Mouse (Mus musculus) lung, postnatal 14 days (tissue): Measurements from ENCODE around the gene Aox2.
"Not testable (repeated sequence)": the region's sequence is repeated elsewhere in the genome, so short reads cannot be mapped to it uniquely, and the experiment has no call there.

Experiments used
- DNase-seq: peaks from one replicate; pipeline ENCODE4 v3.0.0; 2021

The Aox2 gene

DNA sequence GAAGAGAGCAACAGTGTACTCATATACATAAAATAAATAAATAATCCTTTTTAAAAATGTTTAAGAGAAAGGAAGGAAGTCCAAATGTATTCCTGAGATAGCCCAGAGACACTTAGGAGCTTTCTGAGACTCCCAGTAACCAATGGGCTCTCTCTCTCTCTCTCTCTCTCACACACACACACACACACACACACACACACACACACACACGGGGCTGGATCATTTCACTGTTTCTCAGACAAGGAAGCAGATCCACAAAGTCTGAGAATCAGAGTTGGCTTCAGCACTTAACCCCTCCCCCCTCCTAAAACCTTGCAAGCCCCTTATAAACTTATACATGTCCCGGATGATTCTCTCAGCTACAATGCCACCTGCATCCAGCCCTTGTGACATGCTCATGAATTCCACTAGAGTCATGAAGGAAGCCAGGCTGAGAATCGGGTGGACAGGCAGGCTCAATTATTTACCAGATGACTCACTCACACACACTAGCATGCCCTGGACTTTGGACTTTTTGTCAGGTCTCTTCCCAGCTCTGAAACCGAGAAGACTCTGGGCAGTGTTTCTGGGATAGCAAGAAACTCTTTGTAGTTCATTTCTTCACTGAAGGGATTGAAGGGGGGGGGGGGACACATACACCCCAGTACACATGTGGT is 75.2 kb downstream of the Aox2 start:
- DNase-seq, result no peak

DNA sequence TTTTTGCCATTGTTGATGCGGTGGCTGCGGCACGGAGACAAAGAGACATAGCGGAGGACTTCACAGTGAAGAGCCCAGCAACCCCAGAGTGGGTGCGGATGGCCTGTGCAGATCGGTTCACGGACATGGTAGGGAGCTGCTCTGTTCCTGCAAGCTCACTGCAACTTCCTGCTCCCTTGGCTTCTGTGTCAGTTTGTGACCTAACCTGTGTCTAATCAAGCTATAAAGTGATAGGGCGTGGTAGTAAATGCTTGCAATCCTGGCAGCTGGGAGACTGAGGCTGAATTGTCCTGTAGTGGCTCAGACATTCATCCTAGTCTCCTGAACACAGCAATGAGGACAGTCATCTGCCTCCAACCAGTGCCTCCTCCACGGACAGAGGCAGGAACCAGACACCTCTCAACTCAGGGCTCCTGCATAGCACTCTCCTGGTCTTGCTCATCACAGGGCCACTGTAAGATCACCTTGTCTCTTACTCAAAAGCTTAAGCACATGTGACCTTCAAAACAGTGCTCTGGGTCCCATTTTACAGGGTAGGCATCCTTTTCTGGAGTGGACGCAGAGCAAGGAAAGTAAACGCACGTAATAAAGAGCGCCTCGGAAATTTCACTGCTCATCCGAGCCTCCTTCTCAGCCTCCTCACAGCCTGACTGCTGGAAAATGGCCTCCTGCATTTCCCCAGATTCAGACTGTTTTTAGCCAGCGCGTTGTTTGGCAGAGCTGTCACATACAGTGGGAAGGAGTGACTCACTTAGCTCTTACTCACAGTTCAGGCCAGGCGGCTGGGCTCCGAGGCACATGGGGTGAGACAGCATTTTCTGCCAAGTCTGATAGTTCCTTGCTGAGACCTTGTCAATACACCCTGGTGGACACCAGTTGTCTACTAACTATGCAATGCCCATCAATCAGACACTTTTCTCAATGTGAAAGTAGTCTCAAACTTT is 81.1 kb downstream of the Aox2 start:
- DNase-seq, result peak; percentile 32

DNA sequence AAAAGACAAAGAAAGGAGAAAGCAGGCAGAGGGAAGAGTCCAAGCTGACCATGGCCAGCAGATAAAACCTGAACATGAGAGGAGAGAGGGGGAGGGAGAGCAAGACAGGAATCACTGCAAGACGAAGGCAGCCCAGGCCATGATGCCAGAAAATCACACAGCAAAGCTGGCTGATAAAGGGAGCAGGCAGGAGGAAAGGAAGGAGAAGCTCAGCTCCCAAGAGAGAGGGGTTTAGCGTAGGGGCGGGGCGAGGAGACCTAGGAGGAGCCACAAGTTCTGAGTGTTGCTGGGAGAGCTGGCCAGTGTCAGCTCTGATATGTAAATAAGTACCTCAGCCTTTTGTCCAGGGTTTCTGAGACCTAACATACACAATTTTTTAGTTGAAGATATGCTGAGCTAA is 84.2 kb downstream of the Aox2 start:
- peak; percentile 10 for DNase-seq

DNA sequence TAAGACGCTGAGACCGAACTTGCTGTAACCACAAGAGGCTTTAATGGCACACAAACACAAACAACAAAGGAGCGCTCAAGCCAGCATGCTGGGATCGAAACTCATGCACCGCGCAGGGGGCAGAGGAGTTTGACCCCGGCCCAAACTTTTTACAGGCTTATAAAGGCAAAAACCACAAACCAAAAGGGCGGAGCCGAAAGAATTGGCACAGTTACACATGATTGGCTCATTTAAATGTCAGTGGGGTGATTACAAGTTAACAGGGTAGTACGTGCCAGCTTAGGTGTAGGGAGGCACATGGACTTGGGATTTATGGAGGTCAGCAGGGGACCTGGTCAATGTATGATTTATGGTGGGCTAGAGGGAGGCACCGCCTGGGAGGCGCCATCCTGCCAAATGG is 86.4 kb downstream of the Aox2 start:
- no peak for DNase-seq

DNA sequence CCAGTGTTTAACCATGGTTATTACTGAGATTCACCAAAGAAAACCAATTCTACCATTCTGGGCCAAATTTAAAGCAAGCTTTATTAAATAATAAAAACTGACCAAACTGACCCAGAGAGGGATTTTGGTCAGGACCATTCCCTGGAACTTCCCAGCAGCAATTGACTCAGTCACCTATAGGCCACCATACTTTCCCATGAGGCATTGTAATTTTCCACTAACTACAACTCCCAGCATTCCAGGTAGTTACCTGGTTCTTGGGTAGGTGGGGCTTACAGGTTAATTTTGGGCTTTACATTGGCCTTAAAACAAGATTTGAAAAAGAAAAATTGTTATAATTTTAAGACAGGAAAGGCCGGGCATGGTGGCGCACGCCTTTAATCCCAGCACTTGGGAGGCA is 87.7 kb downstream of the Aox2 start:
- no peak for DNase-seq

DNA sequence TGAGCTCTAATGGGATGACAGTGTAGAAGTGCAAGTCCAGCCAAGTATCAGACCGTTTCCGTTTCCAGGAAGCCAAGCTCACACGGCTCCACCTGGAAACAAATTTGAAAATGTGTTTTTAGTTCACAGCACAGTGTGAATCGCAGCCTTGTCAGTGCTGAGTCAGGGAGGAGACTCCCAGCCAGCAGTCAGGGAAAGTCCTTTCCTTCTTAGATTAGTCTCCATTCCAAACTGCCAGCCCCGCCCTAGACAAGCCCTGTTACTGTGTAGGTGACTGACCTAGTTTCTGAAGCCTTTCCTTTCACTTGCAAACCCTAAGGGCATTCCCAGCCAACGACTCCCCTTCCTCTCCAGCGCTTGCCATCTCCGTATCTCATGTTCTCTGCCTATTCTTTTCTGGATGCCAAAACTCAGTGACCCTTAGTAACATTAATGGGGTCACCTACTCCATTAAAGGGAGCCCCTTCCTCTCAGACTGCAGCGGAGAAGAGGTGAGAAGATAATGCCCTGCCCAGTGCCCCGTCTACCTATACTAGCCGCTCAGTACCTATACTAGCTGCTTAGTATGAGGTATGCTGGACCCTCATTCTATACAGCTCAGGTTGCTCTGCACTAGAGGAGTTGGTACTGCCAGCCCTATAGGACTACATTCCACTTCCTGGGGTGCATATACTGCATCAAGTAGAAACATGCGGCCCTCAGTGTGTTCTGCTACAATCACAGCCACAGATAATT is 88.8 kb downstream of the Aox2 start:
- DNase-seq, result no peak

DNA sequence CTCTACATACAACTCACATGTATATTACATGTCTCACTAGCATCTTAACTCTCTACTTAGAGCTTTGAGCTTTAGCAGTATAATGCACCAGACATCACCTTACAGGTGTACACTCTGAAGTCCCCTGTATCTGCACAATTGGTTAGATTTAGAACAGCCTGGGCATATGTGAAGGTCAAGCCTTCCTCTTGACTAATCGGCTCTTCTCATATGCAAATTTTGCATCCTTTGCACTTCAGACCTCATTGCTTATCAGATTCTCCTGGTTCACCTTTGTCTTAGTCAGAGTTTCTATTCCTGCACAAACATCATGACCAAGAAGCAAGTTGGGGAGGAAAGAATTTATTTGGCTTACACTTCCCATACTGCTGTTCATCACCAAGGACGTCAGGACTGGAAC is 91.6 kb downstream of the Aox2 start:
- no peak for DNase-seq

DNA sequence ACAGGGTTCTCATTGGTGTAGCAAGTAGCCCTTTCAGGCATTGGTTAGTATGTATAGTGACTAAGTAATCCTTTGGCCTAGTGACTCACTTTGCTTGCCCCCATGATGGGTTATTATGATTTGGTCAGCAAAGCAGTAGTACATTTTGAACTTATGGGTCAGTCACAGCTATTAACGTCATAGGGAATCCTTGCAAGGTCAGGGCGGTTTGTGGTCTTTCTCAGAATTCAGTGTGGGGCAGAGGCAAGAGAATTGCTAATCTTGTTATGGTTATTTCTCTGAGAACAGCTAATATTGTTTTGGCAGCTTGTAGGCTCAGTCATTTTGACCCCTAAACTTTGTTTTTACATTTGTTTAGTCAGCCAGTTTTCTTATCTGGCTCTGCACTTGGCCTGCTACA is 96.1 kb downstream of the Aox2 start:
- not testable (repeated sequence) for DNase-seq

DNA sequence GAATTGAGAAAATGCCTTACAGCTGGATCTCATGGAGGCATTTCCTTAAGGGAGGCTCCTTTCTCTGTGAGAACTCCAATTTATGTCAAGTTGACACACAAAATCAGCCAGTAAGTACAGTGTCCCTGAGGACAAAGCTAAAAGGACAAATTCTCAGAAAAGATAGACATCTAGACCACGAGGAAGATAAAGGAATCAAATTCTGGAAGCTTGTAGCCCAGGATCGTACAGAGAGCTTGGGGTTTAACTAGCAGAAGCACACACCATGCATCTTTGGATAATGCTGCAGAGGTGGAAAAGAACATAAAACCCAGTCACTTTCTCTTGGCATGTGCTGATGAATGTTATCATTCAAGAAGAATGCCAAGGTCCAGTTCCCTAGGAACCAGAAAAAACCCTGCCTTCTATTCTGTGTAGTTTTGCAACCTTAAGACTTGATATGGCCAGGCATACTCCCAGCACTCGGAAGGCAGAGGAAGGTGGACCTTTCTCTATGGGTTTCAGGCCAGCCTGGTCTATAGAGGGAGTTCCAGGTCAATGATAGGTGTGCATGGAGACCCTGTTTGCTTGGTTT is 97.5 kb downstream of the Aox2 start:
- DNase-seq, result no peak

DNA sequence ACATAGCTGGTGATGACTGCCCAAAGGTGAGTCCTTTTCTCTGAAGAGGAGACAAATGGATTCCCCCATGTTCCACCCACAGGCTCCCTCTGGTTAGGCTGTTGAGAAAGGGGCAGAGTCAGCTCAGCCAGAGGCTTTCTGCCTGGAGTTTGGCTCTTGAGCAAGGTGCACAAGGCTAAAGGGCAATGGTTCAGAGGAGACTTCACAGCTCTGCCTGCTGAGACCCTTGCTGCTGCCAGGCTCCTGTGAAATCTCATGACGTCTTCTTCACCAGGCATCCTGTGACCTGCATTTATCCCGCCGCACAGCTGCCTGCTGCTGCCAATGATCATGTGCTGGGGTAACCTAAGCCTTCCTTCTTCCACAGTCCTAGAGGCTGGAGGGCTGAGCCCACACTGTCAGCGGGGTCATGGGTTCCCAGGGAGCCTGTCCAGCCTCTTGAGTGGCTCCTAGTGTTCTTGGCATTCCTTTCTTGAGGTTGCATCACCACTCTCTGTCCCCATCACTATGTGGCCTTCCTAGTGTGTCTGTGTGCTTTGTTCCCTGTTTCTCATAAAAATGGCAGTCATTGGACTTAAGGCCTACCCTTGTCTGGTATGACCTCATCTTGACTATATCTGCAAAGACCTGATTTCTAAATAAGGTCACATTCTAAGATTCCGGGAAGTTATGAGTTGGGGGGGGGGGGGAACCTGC is 104.6 kb downstream of the Aox2 start:
- DNase-seq, result no peak

DNA sequence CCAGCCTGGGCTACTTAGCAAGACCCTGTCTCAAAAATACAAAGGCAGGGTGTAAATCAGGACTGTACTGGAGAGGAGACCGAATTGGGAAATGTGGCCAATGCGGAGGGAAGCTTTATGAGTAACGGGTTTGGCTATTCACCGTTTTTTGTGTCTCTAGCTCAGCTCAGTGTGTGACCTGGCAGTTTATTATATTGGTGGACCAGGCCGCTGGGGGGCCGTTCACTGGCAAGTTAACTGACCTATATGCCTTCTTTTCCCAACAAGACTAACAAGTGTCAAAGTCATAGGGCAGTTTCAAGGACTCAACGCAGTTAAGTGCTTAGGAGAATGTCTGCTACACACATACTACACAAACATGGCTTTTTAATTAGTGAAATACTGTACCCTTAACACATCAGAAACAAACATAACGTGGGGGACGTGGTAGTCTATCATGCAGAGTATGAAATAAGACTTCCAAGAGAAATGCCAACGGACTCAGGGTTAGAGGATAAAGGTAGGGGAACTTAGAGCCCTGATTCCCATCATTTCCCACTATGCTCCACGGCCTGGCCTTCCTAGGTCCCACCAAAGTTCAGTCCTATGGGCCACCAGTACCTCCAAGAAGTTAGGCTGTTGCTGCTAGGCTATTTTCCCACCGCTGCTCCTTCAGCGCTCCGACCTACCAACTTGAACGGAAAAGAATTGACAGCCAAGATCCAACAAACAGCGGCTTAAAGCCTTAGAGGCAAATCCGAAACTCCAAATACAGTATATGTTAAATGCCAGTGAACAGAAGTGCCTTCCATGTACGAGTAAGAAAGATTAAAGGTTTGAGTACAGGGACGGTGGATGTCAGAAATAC is 113.5 kb downstream of the Aox2 start:
- DNase-seq, result no peak

DNA sequence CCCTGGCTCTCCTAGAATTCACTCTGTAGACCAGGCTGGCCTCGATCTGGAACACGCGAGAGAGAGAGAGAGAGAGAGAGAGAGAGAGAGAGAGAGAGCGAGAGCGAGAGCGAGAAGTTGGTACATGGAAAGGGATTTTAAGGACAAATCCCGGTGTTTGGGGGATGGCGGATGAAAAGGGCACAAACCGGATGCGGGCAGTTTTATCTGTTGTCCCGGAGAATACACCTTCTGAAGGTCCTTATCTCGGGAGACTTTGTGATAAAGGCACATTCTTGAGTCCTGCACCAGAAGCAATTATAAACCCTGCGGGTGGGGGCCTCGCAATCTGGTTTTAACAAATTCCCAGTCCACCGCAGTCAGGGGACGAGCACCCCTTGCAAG is 114.1 kb downstream of the Aox2 start:
- no peak for DNase-seq

DNA sequence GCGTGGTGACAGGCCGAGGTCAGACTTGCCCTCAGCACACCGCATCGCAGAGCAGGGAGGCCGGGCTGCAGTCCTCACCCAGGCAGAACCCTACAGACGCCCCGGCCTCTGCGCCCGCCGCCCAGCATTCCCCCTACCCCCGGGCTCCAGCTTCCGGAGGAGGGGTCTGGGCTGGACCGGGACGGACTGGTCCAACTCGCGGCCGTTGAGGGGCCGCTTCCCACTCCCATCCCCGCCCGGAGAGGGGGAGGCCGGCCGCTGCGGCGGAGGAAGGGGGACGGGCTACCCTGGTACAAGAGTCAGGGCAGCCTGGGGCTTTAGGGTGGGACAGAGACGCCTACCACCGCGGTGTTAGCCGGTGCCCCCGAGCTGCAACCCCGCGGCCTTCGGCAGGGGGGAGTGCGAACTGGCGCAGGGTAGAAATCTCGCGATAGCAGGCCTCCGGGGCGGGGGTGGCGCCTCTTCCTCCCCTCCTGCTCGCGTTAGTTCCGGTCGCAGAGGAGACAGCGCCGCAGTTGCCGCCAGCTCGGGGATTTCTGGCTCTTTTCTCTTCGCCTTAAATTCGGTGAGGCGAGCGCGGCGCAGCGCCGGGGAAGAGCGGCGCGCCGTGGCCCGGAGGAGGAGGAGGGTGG is 114.6 kb downstream of the Aox2 start, which contains the start of gene Bzw1:
Gene Bzw1 (plus strand): TSS at position 247 of the 632 bp plus-strand sequence.
- DNase-seq, result peak; percentile 95

DNA sequence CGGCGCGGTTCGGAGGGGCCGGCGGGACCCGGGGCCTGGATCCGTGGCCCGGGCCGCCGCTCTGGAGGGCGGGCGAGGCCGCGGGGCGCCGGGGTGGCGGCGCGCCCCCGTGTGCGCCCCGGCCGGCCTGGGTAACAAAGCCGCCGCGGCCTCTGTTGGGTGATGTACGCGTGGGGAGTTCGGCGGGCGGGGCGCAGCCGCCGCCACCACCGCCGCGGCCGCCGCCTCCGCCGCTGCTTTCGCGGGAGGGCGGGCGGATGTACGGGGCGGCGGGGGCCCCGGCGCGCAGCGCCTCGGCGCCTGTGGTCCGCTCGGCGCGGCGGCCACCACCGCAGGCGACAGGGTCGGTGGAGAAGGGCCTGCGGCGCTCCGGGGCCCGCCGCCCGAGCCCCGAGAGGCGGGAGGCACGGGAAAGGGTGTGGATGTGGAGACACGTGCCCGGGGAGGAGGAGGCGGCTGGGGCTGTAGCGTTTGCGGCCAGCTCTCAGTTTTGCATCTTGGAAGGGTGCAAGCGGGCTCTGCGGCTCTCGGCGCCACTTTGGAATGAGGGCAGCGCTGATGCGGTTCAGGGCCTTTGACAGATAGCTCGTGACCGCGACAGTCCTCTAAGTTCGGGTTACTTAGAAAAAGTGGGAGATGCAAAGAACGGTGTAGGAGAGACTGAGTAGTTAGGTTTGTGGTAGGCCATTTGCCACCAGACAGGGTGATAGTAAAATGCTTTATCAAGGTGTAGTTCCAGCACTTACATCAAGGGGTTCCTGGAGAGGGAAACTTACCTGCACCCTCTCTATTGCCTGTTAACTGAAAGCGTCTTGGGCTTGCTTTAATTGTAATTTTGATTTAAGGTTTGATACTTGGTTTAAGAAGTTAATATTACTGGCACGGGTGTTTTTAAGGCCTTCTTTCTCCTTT is 115.4 kb downstream of the Aox2 start:
- DNase-seq, result peak; percentile 51

DNA sequence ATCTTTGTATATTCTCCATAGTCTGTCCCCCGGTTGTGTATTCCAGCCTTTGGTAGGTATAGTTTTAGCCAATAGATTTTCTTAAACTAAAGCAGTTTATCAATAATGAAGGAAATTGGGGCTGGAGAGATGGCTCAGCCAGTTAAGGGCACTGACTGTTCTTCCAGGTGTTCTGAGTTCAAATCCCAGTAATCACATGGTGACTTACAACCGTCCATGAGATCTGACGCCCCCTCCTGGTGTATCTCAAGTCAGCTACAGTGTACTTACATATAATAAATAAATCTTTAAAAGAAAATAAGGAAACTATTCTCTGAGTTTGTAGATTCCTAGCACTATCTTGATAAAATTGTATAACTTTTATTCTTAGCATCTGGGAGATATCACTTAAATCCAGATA is 117.2 kb downstream of the Aox2 start:
- DNase-seq, result no peak

DNA sequence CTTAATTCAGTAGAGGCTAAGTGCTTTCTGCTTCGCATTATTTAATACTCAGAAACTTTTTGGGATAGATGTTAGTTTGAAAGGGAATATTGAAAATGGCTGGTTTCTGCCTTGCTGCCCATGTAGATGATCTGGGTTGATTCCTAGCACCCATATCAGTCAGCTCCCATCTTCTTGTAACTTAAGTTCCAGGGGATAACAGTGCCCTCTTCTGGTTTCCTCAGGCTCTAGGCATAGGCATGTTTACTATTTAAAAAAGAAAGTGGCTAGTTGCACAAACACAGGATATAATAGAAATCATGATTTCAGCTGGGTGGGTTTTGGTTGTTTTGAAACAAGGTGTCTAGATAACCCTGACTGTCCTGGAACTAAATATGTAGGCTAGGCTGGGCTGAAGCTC is 118.1 kb downstream of the Aox2 start:
- no peak for DNase-seq

DNA sequence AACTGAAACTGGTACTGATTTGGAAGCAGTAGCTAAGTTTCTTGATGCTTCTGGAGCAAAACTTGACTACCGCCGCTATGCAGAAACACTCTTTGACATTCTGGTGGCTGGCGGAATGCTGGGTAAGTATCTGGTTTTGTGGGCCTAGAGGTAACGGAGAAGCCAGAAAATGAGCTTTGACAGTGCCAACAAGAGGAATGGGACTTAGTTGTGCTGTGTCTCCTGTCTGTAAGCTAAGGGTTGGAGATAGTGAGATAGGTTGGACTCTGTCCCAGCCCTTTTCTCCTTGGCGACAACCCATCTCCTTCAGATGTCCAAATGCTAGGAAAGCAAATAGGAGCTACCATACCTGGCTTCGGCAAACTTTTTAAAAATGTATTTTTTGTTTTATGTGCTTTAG is 119.6 kb downstream of the Aox2 start:
- no peak for DNase-seq

DNA sequence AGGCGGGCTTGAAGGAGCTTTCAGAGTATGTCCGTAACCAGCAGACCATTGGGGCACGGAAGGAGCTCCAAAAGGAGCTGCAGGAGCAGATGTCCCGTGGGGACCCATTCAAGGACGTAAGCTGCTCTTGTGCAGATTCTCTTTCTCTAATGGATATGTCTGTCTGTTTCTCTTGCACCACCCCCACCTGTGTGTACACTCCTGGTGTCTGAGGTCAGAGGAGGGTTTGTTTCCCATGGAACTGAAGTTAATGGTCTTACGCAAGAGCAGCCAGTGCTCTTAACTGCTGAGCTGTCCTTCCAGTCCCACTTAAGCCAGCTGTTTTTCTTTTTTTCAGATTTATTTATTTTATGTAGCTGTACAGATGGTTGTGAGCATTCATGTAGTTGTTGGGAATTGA is 123.3 kb downstream of the Aox2 start:
- DNase-seq, result no peak

DNA sequence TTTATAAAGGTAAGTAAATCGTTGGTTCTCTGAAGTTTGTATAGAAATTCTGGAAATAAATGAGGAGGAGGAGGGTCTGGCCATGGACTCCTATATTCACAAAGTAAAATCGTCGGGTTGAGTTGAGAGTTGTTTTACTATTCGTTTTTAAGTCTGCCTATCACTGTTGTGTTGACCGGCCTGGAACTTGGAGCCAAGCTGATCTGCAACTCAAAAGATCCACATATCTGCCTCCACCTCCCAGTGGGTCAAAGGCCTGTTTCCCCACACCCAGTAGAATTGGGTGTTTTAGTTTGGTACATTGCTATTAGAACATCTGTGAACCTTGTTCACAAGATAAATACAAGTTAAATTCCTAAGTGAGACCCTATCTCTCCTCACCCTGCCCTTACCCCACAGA is 125.6 kb downstream of the Aox2 start:
- DNase-seq, result no peak

DNA sequence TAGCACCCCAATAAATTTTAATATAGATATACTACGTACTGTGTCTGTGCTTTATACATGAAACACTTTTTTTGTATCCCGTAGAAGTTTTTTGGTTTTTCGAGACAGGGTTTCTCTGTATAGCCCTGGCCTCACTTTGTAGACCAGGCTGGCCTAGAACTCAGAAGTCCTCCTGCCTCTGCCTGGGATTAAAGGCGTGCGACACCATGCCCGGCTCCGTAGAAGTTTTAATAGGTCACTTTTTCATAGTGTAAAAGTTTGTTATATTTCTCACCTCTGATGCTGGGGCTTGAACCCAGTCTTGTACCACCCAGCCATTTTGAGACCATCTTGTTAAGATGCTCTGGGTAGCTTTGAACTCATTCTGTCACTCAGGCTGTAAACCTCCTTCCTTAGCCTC is 129.2 kb downstream of the Aox2 start:
- DNase-seq, result no peak
